Mouse (Mus musculus) gastrocnemius, postnatal 25 days (tissue): ENCODE results near the gene Bcl11b. TPM values are rescaled to one million over a fixed set of nuclear protein-coding genes. Genes with fewer than 3 reads are reported as not detected.

Source experiments
- DNase-seq: peaks from one replicate; pipeline ENCODE4 v3.0.0; 2022
- total RNA-seq, 2 experiments: library from RNA; stranded (reverse); gene quantifications; 1 replicate in 1 of 2; 2 replicates in 1 of 2; pipeline ENCODE4 v1.2.3; 2021

Gene Bcl11b
- total RNA-seq, 2 experiments from 2014 or later, result 0.27 TPM; not detected in 1

- no peak for DNase-seq
Measured at GRCm38 (mm10) chr12:107934831-107935437, 68.5 kb downstream of the Bcl11b start.

GRCm38 (mm10) chr12:107932140-107932539, 71.3 kb downstream of the Bcl11b start:
- no peak for DNase-seq

GRCm38 (mm10) chr12:107931476-107931875, 71.9 kb downstream of the Bcl11b start:
- no peak for DNase-seq

GRCm38 (mm10) chr12:107930611-107931350, 72.6 kb downstream of the Bcl11b start:
- DNase-seq, result peak; percentile 50

GRCm38 (mm10) chr12:107928905-107929304, 74.5 kb downstream of the Bcl11b start:
- no peak for DNase-seq

GRCm38 (mm10) chr12:107928464-107928901, 74.9 kb downstream of the Bcl11b start:
- DNase-seq, result no peak

GRCm38 (mm10) chr12:107927961-107928431, 75.4 kb downstream of the Bcl11b start:
- peak; percentile 34 for DNase-seq

- DNase-seq, result no peak
Measured at GRCm38 (mm10) chr12:107926074-107926855, 77.1 kb downstream of the Bcl11b start.

- DNase-seq, result no peak
Measured at GRCm38 (mm10) chr12:107924696-107925095, 78.7 kb downstream of the Bcl11b start.

GRCm38 (mm10) chr12:107923963-107924362, 79.4 kb downstream of the Bcl11b start:
- no peak for DNase-seq

- DNase-seq, result no peak
Measured at GRCm38 (mm10) chr12:107922180-107922579, 81.2 kb downstream of the Bcl11b start.

GRCm38 (mm10) chr12:107921566-107921965, 81.8 kb downstream of the Bcl11b start:
- DNase-seq, result no peak

GRCm38 (mm10) chr12:107921154-107921553, 82.2 kb downstream of the Bcl11b start:
- DNase-seq, result no peak

GRCm38 (mm10) chr12:107920716-107921115, 82.7 kb downstream of the Bcl11b start:
- DNase-seq, result no peak

- no peak for DNase-seq
Measured at GRCm38 (mm10) chr12:107920076-107920475, 83.3 kb downstream of the Bcl11b start.

- DNase-seq, result no peak
Measured at GRCm38 (mm10) chr12:107918779-107919178, 84.6 kb downstream of the Bcl11b start.

- DNase-seq, result no peak
Measured at GRCm38 (mm10) chr12:107916008-107916407, 87.4 kb downstream of the Bcl11b start.

- DNase-seq, result no peak
Measured at GRCm38 (mm10) chr12:107915396-107915795, 88.0 kb downstream of the Bcl11b start.

GRCm38 (mm10) chr12:107908826-107909225, 94.6 kb downstream of the Bcl11b start:
- no peak for DNase-seq

GRCm38 (mm10) chr12:107905333-107905732, 98.1 kb downstream of the Bcl11b start:
- DNase-seq, result no peak

GRCm38 (mm10) chr12:107904457-107904856, 98.9 kb downstream of the Bcl11b start:
- no peak for DNase-seq

- no peak for DNase-seq
Measured at GRCm38 (mm10) chr12:107903949-107904348, 99.5 kb downstream of the Bcl11b start.

GRCm38 (mm10) chr12:107891449-107891848, 112.0 kb downstream of the Bcl11b start:
- no peak for DNase-seq
